Mouse (Mus musculus): ENCODE data around the gene Clybl. TPM values are rescaled to one million over a fixed set of nuclear protein-coding genes. Genes with fewer than 3 reads are reported as not detected.

The Clybl gene
- polyA plus RNA-seq, 2 experiments = 13.3 to 20.4 TPM

DNA sequence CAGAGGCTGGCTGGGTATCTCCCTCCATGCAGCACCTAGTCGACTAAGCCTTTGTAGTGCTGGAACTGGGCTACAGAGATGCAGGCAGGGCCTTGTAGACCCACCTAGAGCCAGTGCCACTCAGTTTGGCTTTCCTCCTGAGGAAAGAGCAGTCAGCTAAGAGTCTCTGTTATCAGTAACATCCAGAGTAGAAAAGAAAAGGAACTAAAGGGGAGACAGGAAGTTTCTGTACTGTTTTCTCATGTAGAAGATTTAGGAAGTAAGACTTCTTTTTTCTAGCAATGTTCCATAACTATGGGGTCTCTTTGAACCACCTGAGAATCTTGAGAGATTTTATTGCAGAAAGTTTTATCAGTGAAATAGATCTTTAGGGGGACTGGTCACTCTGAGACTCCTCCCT lies 36.1 kb upstream of the Clybl start:
- Histone ChIP-seq H3K27me3 (ENCODE audit: control insufficient read depth, insufficient read depth, low read length) (no peaks in the 10 kb centered on the region), H3K27ac (replicated peaks; ENCODE audit: low read depth, low read length) (no peak overlapping the region), H3K4me1 (ENCODE audit: control insufficient read depth, insufficient read depth, low read length) (no peaks in the 10 kb centered on the region), H3K36me3 (ENCODE audit: control insufficient read depth, insufficient read depth, low read length) (peaks cover 95% of the 10 kb centered on the region), H3K9me3 (ENCODE audit: control insufficient read depth, low read length) (no peaks in the 10 kb centered on the region), H3K9ac (ENCODE audit: low read depth, low read length, severe bottlenecking) (no peak overlapping the region), H3K4me2 (replicated peaks; ENCODE audit: low read depth, low read length, severe bottlenecking) (no peak overlapping the region), H3K4me3 (replicated peaks; ENCODE audit: low read length) (no peak overlapping the region)
- no peak for DNase-seq (ENCODE audit: low spot score)
- 84% methylated on average over 1 of the region's 1 CpGs for WGBS
- TF ChIP-seq POLR2A (IDR thresholded peaks at IDR 0.05; ENCODE audit: borderline replicate concordance, extremely low read depth, insufficient read depth, insufficient read length) = no peak
- ATAC-seq (ENCODE audit: low FRiP score, low read depth) = no peak

DNA sequence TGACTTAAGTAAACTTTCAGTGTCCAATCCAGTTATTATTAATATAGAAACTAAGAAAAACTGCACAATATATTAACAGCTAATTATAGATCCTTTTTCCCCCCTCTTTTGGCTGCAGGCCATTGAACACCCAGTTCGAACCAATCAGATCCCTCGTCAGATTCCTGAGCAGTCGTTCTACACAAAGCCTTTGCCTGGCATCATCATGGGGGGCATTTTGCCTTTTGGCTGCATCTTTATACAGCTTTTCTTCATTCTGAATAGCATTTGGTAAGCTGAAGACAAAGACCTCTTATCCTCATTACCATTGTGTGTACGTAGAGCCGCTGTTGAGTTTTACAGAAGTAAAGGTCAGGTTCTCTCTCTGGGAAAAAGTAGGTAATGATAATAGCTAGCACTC lies 30.9 kb upstream of the Clybl start:
- no peak overlapping the region for H3K27ac ChIP-seq (replicated peaks; ENCODE audit: low read depth, low read length)
- H3K4me2 ChIP-seq (replicated peaks; ENCODE audit: low read depth, low read length, severe bottlenecking) = no peak overlapping the region
- DNase-seq (ENCODE audit: low spot score) = no peak
- ATAC-seq (ENCODE audit: low FRiP score, low read depth) = no peak
- no peaks in the 10 kb centered on the region for H3K27me3 ChIP-seq (ENCODE audit: control insufficient read depth, insufficient read depth, low read length)
- H3K4me1 ChIP-seq (ENCODE audit: control insufficient read depth, insufficient read depth, low read length) = no peaks in the 10 kb centered on the region
- peaks cover 93% of the 10 kb centered on the region for H3K36me3 ChIP-seq (ENCODE audit: control insufficient read depth, insufficient read depth, low read length)
- H3K9me3 ChIP-seq (ENCODE audit: control insufficient read depth, low read length) = no peaks in the 10 kb centered on the region
- no peak overlapping the region for H3K4me3 ChIP-seq (replicated peaks; ENCODE audit: low read length)
- 85% methylated on average over 5 of the region's 5 CpGs for WGBS
- TF ChIP-seq POLR2A (IDR thresholded peaks at IDR 0.05; ENCODE audit: borderline replicate concordance, extremely low read depth, insufficient read depth, insufficient read length) = no peak
- H3K9ac ChIP-seq (ENCODE audit: low read depth, low read length, severe bottlenecking) = no peak overlapping the region

DNA sequence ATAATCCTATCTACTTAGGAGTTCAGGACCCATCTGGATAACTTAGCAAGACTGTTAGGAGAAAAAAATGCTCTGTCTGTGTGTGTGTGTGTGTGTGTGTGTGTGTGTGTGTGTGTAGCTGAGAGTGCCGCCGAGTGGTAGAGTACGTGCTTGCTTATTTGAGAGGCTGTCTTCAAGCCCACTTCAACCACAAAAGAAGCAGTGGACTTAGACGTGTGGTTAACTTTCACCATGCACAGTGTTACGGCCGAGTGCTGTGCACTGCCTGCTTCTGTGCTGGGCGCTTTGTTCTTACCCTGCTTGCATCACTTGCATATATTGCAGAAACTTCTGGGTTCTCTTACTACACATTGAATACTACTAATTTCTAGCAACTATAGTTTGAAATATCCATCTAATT lies 23.8 kb upstream of the Clybl start:
- H3K4me1 ChIP-seq (ENCODE audit: control insufficient read depth, insufficient read depth, low read length) = no peaks in the 10 kb centered on the region
- DNase-seq (ENCODE audit: low spot score) = no peak
- WGBS = 76% methylated on average over 7 of the region's 7 CpGs
- H3K9me3 ChIP-seq (ENCODE audit: control insufficient read depth, low read length) = no peaks in the 10 kb centered on the region
- H3K4me2 ChIP-seq (replicated peaks; ENCODE audit: low read depth, low read length, severe bottlenecking) = no peak overlapping the region
- H3K27me3 ChIP-seq (ENCODE audit: control insufficient read depth, insufficient read depth, low read length) = no peaks in the 10 kb centered on the region
- H3K27ac ChIP-seq (replicated peaks; ENCODE audit: low read depth, low read length) = no peak overlapping the region
- ATAC-seq (ENCODE audit: low FRiP score, low read depth) = no peak
- H3K9ac ChIP-seq (ENCODE audit: low read depth, low read length, severe bottlenecking) = no peak overlapping the region
- H3K4me3 ChIP-seq (replicated peaks; ENCODE audit: low read length) = no peak overlapping the region
- no peak for TF ChIP-seq POLR2A (IDR thresholded peaks at IDR 0.05; ENCODE audit: borderline replicate concordance, extremely low read depth, insufficient read depth, insufficient read length)
- H3K36me3 ChIP-seq (ENCODE audit: control insufficient read depth, insufficient read depth, low read length) = peaks cover 61% of the 10 kb centered on the region

DNA sequence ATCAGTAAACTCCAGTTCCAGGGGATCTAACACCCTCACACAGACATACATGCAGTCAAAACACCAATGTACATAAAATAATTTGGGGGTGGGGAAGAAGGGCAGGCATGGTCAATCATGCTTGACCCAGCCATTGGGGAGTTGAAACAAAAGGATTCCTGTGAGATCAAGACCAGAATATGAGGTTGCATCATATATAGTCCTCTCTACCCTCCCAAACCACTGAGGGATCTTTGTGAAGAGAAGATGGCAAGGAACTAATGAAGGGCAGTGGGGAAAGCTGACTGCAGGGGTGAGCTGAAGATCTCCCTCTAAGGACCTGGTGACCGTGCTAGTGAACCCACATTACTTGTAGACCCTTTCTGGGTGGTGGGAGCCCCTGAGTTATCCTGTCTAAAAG lies 20.6 kb upstream of the Clybl start:
- no peak overlapping the region for H3K9ac ChIP-seq (ENCODE audit: low read depth, low read length, severe bottlenecking)
- peaks cover 36% of the 10 kb centered on the region for H3K36me3 ChIP-seq (ENCODE audit: control insufficient read depth, insufficient read depth, low read length)
- no peaks in the 10 kb centered on the region for H3K9me3 ChIP-seq (ENCODE audit: control insufficient read depth, low read length)
- 92% methylated on average over 1 of the region's 1 CpGs for WGBS
- no peak for TF ChIP-seq POLR2A (IDR thresholded peaks at IDR 0.05; ENCODE audit: borderline replicate concordance, extremely low read depth, insufficient read depth, insufficient read length)
- DNase-seq (ENCODE audit: low spot score) (no peak), ATAC-seq (ENCODE audit: low FRiP score, low read depth) (no peak)
- no peak overlapping the region for H3K4me2 ChIP-seq (replicated peaks; ENCODE audit: low read depth, low read length, severe bottlenecking)
- no peak overlapping the region for H3K27ac ChIP-seq (replicated peaks; ENCODE audit: low read depth, low read length)
- no peaks in the 10 kb centered on the region for H3K27me3 ChIP-seq (ENCODE audit: control insufficient read depth, insufficient read depth, low read length)
- H3K4me3 ChIP-seq (replicated peaks; ENCODE audit: low read length) = no peak overlapping the region
- no peaks in the 10 kb centered on the region for H3K4me1 ChIP-seq (ENCODE audit: control insufficient read depth, insufficient read depth, low read length)

DNA sequence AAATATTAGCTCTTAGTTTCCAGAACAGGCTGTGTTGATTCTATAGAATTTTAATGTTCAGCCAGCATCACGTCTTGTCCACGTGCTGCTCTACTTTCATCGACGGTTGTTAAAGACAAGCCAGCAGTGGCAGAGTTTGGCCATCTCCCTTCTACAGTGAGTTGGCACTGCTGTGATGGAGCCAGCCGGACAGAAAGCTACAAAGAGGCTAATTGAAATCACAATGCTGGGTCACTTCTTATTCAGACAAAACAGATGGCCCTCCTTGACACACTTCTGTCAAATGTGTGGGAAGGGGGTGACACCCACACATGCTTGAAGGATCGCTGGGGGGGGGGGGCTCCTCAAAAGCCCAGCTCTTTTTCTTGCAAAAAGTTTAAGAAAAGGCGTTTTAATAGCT lies 12.6 kb upstream of the Clybl start:
- TF ChIP-seq POLR2A (IDR thresholded peaks at IDR 0.05; ENCODE audit: borderline replicate concordance, extremely low read depth, insufficient read depth, insufficient read length) = no peak
- WGBS = 86% methylated on average over 7 of the region's 7 CpGs

DNA sequence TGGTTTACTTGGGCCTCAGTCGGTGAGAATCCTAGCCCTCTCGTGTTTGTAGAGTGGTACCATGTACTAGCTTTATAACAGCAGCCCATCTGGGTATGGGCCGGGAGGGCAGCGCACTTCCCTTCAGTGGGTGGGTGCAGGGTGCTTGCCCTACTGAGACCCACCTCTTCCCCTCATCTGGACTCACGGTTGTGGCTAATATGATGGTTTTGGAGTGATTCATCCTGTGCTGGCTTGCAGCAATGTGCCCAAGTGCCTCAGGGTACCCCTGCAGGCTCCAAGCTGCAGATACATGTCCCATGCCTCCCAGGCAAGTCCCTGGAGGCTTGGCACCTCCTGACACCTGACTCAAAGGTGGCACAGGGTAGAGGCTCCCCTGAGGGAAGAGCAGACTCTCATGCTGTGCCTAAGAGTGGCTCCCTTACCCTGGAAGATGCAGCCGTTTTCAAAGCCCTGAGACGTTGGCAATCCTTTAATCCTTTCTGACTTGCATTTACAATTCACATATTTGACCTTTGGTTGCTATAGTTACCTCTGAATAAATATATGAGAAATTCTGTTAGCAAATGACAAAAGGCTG lies 11.2 kb upstream of the Clybl start:
- Histone ChIP-seq H3K27ac (replicated peaks; ENCODE audit: low read depth, low read length) (no peak overlapping the region), H3K4me2 (replicated peaks; ENCODE audit: low read depth, low read length, severe bottlenecking) (no peak overlapping the region), H3K9ac (ENCODE audit: low read depth, low read length, severe bottlenecking) (no peak overlapping the region), H3K4me1 (ENCODE audit: control insufficient read depth, insufficient read depth, low read length) (no peaks in the 10 kb centered on the region), H3K4me3 (replicated peaks; ENCODE audit: low read length) (no peak overlapping the region), H3K9me3 (ENCODE audit: control insufficient read depth, low read length) (no peaks in the 10 kb centered on the region), H3K36me3 (ENCODE audit: control insufficient read depth, insufficient read depth, low read length) (no peaks in the 10 kb centered on the region), H3K27me3 (ENCODE audit: control insufficient read depth, insufficient read depth, low read length) (no peaks in the 10 kb centered on the region)
- WGBS = 79% methylated on average over 7 of the region's 7 CpGs
- no peak for ATAC-seq (ENCODE audit: low FRiP score, low read depth)
- no peak for TF ChIP-seq POLR2A (IDR thresholded peaks at IDR 0.05; ENCODE audit: borderline replicate concordance, extremely low read depth, insufficient read depth, insufficient read length)
- no peak for DNase-seq (ENCODE audit: low spot score)

More for the DNA sequence above, 12.6 kb upstream of the Clybl start:
- DNase-seq (ENCODE audit: low spot score) = no peak
- Histone ChIP-seq H3K4me2 (replicated peaks; ENCODE audit: low read depth, low read length, severe bottlenecking) (no peak overlapping the region), H3K9ac (ENCODE audit: low read depth, low read length, severe bottlenecking) (no peak overlapping the region), H3K4me3 (replicated peaks; ENCODE audit: low read length) (no peak overlapping the region), H3K27ac (replicated peaks; ENCODE audit: low read depth, low read length) (no peak overlapping the region), H3K9me3 (ENCODE audit: control insufficient read depth, low read length) (no peaks in the 10 kb centered on the region), H3K27me3 (ENCODE audit: control insufficient read depth, insufficient read depth, low read length) (no peaks in the 10 kb centered on the region), H3K36me3 (ENCODE audit: control insufficient read depth, insufficient read depth, low read length) (0 out of 2 replicates have a peak, but pooled peaks cover 5% of the 10 kb centered on the region), H3K4me1 (ENCODE audit: control insufficient read depth, insufficient read depth, low read length) (no peaks in the 10 kb centered on the region)
- ATAC-seq (ENCODE audit: low FRiP score, low read depth) = no peak

Data from limb, embryonic 14.5 days (tissue).